Mouse (Mus musculus): Measurements from ENCODE around the gene Tnc. TPM values are rescaled to one million over a fixed set of nuclear protein-coding genes. Genes with fewer than 3 reads are reported as not detected.

Gene Tnc
- total and polyA plus RNA-seq, 3 experiments, result 0.16 to 1.00 (median 0.41) TPM

DNA sequence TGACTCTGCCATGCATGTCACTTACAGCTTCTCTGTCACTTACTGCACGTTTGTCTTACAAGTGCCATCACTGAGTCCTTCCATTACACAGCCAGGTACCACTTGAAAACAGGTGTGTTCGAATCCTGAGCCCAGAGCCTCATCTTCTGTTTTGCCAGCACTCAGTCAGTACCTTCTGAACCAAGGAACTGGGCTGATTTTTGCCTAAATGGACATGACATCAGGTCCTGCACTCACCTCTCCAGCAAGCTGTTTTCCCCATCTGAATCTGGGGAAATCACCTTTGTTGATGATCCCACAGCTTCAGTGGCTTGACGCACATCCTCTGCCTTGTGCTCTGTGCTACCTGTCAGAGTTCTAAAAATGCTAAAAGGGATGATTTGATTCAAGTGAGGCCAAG is 107.4 kb downstream of the Tnc start:
- intact Hi-C loops (cut with DNase I), result no loop called here
- WGBS, result 66% methylated on average over 3 of the region's 3 CpGs

DNA sequence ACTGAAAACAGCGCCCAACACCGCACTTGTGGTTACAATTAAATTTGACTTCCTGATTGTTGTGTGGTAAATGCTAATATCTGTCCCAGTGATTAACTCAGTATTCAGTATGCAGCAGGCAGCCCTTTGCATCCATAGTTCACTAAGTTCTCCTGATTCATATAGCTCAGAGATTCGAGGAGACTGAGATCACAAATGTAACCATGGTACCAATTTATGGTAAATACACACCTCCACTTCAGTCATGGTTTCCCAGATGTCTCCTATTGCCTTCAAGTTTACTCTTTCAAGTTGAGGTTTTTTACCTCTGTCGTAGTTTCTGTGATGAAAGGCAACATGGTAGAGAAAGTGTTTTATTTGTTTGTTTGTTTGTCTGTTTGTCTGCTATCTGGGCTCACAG is 110.9 kb downstream of the Tnc start:
- no peaks in the 10 kb centered on the region for H3K4me1 ChIP-seq (ENCODE audit: control insufficient read depth, insufficient read depth, low read length)
- 72% methylated on average over 4 of the region's 4 CpGs for WGBS
- H3K4me3 ChIP-seq, result no peak overlapping the region
- no peaks in the 10 kb centered on the region for H3K36me3 ChIP-seq (ENCODE audit: control insufficient read depth, insufficient read depth, low read length)
- H3K27me3 ChIP-seq (ENCODE audit: control insufficient read depth, insufficient read depth, low read length), result no peaks in the 10 kb centered on the region
- no peak overlapping the region for H3K9ac ChIP-seq (ENCODE audit: low read depth, low read length)
- no peak for DNase-seq
- H3K27ac ChIP-seq, result no peak overlapping the region
- intact Hi-C loops (cut with DNase I), result no loop called here
- H3K79me2 ChIP-seq (replicated peaks; ENCODE audit: control insufficient read depth, insufficient read depth, low read length), result no peaks in the 10 kb centered on the region
- TF ChIP-seq EP300 (IDR thresholded peaks at IDR 0.05; ENCODE audit: insufficient read depth, low read depth, low read length) (no peak), CTCF (IDR thresholded peaks at IDR 0.05) (no peak), POLR2A (IDR thresholded peaks at IDR 0.05; ENCODE audit: insufficient read depth, low read depth, low read length) (no peak)

More for the DNA sequence above, 107.4 kb downstream of the Tnc start:
- no peak for DNase-seq
- no peak overlapping the region for H3K4me3 ChIP-seq
- H3K9ac ChIP-seq (ENCODE audit: low read depth, low read length), result no peak overlapping the region
- H3K4me1 ChIP-seq (ENCODE audit: control insufficient read depth, insufficient read depth, low read length), result no peaks in the 10 kb centered on the region
- no peak overlapping the region for H3K27ac ChIP-seq
- H3K27me3 ChIP-seq (ENCODE audit: control insufficient read depth, insufficient read depth, low read length), result no peaks in the 10 kb centered on the region
- TF ChIP-seq EP300 (IDR thresholded peaks at IDR 0.05; ENCODE audit: insufficient read depth, low read depth, low read length) (no peak), POLR2A (IDR thresholded peaks at IDR 0.05; ENCODE audit: insufficient read depth, low read depth, low read length) (no peak), CTCF (IDR thresholded peaks at IDR 0.05) (no peak)
- H3K36me3 ChIP-seq (ENCODE audit: control insufficient read depth, insufficient read depth, low read length), result no peaks in the 10 kb centered on the region
- H3K79me2 ChIP-seq (replicated peaks; ENCODE audit: control insufficient read depth, insufficient read depth, low read length), result no peaks in the 10 kb centered on the region

DNA sequence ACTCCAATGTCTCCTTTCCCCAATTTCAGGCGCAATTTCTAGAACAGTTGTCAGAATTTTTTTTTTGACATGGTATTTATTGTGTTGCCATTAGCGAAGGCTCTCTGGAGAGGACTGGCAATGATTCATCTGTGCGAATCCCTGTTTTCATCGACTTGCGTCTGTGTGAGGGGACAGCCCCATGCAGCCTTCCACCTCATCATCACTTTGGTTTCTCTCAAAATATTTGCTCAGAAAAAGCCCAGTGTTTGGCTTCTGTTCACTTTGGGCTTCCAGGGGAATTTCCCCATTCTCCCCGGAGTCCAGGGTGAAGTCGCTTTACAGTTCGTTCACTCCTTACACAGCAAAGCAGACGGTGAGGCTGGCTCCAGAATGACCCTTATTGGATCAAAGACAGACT is 111.5 kb downstream of the Tnc start:
- WGBS, result 74% methylated on average over 9 of the region's 9 CpGs

DNA sequence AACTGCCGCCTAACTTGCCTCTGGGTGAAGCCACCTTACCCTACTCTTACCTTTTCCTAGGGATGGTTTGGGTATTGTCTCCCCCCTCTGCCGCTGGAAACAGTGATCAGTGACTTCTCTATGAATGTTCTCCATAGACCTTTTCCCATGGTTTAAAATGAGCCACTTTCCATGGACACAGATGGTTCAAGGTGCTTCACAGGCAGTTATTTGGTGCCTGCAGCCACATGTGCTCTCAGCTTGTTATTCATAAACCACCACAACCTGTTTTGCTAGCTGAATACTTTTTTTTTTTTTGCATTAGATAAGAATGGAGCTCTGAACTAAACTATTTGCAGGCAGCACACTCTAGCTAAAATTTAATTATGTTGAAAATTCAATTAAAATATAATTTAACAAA is 116.0 kb downstream of the Tnc start:
- TF ChIP-seq CTCF (IDR thresholded peaks at IDR 0.05) (no peak), EP300 (IDR thresholded peaks at IDR 0.05; ENCODE audit: insufficient read depth, low read depth, low read length) (no peak)
- WGBS, result 83% methylated on average over 2 of the region's 2 CpGs
- no peak for DNase-seq
- Histone ChIP-seq H3K27ac (no peak overlapping the region), H3K27me3 (ENCODE audit: control insufficient read depth, insufficient read depth, low read length) (no peaks in the 10 kb centered on the region), H3K79me2 (replicated peaks; ENCODE audit: control insufficient read depth, insufficient read depth, low read length) (no peaks in the 10 kb centered on the region), H3K9ac (ENCODE audit: low read depth, low read length) (no peak overlapping the region), H3K4me1 (ENCODE audit: control insufficient read depth, insufficient read depth, low read length) (no peaks in the 10 kb centered on the region), H3K36me3 (ENCODE audit: control insufficient read depth, insufficient read depth, low read length) (no peaks in the 10 kb centered on the region), H3K4me3 (no peak overlapping the region)
- intact Hi-C loops (cut with DNase I), result no loop called here

More for the DNA sequence above, 111.5 kb downstream of the Tnc start:
- TF ChIP-seq CTCF (IDR thresholded peaks at IDR 0.05) (no peak), EP300 (IDR thresholded peaks at IDR 0.05; ENCODE audit: insufficient read depth, low read depth, low read length) (no peak), POLR2A (IDR thresholded peaks at IDR 0.05; ENCODE audit: insufficient read depth, low read depth, low read length) (no peak)
- Histone ChIP-seq H3K4me3 (no peak overlapping the region), H3K36me3 (ENCODE audit: control insufficient read depth, insufficient read depth, low read length) (no peaks in the 10 kb centered on the region), H3K4me1 (ENCODE audit: control insufficient read depth, insufficient read depth, low read length) (no peaks in the 10 kb centered on the region), H3K27ac (no peak overlapping the region), H3K27me3 (ENCODE audit: control insufficient read depth, insufficient read depth, low read length) (no peaks in the 10 kb centered on the region), H3K9ac (ENCODE audit: low read depth, low read length) (no peak overlapping the region), H3K79me2 (replicated peaks; ENCODE audit: control insufficient read depth, insufficient read depth, low read length) (no peaks in the 10 kb centered on the region)
- DNase-seq, result no peak
- intact Hi-C loops (cut with DNase I), result no loop called here

DNA sequence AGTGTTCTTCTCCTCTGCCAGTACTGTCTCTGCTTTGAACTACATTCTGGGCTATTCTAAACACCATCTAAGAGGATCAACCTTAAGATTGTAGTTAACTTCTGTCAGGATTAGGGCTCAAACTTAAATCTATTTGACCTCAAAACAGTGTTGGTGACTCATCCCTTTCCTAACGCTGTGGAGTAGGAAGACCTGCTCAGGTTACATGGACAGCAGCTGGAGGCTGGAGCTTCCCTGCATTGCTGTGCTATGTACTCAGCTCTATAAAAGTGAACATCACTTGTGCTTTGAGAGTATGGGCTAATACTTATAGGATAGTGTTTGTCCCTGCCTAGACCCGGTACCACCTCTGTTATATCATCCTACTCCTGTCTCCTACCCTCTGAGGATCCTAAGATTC is 117.3 kb downstream of the Tnc start:
- TF ChIP-seq CTCF (IDR thresholded peaks at IDR 0.05) (no peak), POLR2A (IDR thresholded peaks at IDR 0.05; ENCODE audit: insufficient read depth, low read depth, low read length) (no peak), EP300 (IDR thresholded peaks at IDR 0.05; ENCODE audit: insufficient read depth, low read depth, low read length) (no peak)
- no peaks in the 10 kb centered on the region for H3K36me3 ChIP-seq (ENCODE audit: control insufficient read depth, insufficient read depth, low read length)
- H3K79me2 ChIP-seq (replicated peaks; ENCODE audit: control insufficient read depth, insufficient read depth, low read length), result no peaks in the 10 kb centered on the region
- DNase-seq, result no peak
- intact Hi-C loops (cut with DNase I), result no loop called here
- no peak overlapping the region for H3K9ac ChIP-seq (ENCODE audit: low read depth, low read length)
- no peaks in the 10 kb centered on the region for H3K4me1 ChIP-seq (ENCODE audit: control insufficient read depth, insufficient read depth, low read length)
- WGBS, result 57% methylated on average over 2 of the region's 2 CpGs
- H3K4me3 ChIP-seq, result no peak overlapping the region
- H3K27ac ChIP-seq, result no peak overlapping the region
- no peaks in the 10 kb centered on the region for H3K27me3 ChIP-seq (ENCODE audit: control insufficient read depth, insufficient read depth, low read length)

DNA sequence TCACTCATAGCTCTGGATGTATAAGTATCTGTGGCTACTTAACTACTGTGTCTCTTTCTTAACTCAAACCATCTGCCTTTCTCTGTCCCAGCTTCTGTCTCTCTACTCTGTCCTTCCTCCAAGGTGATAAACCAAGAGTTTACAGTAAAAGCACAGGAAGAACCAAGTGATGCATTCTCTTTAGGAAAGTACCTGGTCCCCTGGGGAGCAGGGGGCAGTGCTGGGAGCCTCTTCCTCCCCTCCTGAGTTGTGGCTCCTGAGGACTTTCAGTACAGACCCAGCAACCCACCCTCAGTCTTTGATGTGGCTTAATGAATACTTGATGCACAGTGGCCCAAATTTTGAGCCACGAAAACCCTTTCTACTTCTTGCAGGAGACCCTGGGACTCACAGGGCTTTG is 118.6 kb downstream of the Tnc start:
- Histone ChIP-seq H3K36me3 (ENCODE audit: control insufficient read depth, insufficient read depth, low read length) (no peaks in the 10 kb centered on the region), H3K4me3 (no peak overlapping the region), H3K27ac (no peak overlapping the region), H3K79me2 (replicated peaks; ENCODE audit: control insufficient read depth, insufficient read depth, low read length) (no peaks in the 10 kb centered on the region), H3K9ac (ENCODE audit: low read depth, low read length) (no peak overlapping the region), H3K4me1 (ENCODE audit: control insufficient read depth, insufficient read depth, low read length) (no peaks in the 10 kb centered on the region), H3K27me3 (ENCODE audit: control insufficient read depth, insufficient read depth, low read length) (no peaks in the 10 kb centered on the region)
- no peak for TF ChIP-seq POLR2A (IDR thresholded peaks at IDR 0.05; ENCODE audit: insufficient read depth, low read depth, low read length)
- WGBS, result 78% methylated on average over 1 of the region's 1 CpGs
- no peak for DNase-seq
- intact Hi-C loops (cut with DNase I), result no loop called here

Data from heart, adult 2 months (tissue).